Mouse (Mus musculus) heart, postnatal 0 days (tissue): ENCODE measurements around the gene Socs3.

Experiments used
- CTCF ChIP-seq: IDR thresholded peaks from 2 replicates; pipeline ENCODE4 v1.5.1; 2016; ENCODE audit warnings: antibody characterized with exemption, control low read depth, low read depth
- EP300 ChIP-seq: IDR thresholded peaks from 2 replicates; pipeline ENCODE4 v1.6.1; 2016; ENCODE audit warnings: antibody characterized with exemption, low read depth

GRCm38 (mm10) chr11:117962228-117963067, 7.4 kb downstream of the Socs3 start:
- TF ChIP-seq CTCF (no peak), EP300 (no peak)
